ENCODE assay signal across 24 mouse cellular contexts in the genomic region with DNA sequence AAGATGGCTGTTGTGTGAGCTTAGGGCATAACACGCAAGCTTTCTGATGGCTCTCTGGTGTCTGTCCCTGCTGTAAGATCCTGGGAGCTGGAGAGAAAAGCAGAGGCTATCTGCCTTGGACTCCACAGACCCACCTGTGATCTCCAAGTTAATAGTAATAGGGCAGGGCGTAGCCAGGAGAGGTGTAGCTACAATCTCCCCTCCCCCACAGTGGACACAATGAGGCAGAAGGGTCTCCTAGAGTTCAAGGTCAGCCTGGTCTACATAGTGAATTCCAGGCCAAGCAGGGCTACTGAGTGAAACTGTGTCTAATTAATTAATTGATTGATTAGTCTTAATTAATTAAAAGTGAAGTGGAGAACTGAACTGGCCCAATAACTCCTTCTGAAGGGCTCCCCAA.
DNase-seq lines count a peak whose midpoint lies in the region; ATAC-seq and TF ChIP-seq lines count a peak whose summit lies in the region.
"Had no signal": no experiment of that assay in that cellular context is flagged by ENCODE, and none has a peak within 500 bp of the region (broad histone marks: within the 10 kb centered on the region; RNA-seq: fewer than 3 reads in every experiment).

No protein-coding gene starts in this region.

- peak overlapping the region; percentile 18; the same call in 1 of the 2 replicates for H3K4me3 ChIP-seq in E14TG2a.4 (replicated peaks; ENCODE audit: low read length)
- no peak overlapping the region for H3K4me3 ChIP-seq in neural tube, embryonic 15.5 days (replicated peaks)
- H3K4me3 ChIP-seq: embryonic facial prominence, embryonic 10.5 days; embryonic facial prominence, embryonic 12.5 days; forebrain, embryonic 13.5 days; forebrain, embryonic 15.5 days had no signal

- WGBS in neural tube, embryonic 15.5 days = 97% methylated on average over 2 of the region's 2 CpGs

- DNase-seq in ES-CJ7 (ENCODE audit: low read depth, low spot score) (peak; percentile 92), R1 (ENCODE audit: low read depth, low spot score) (peak; percentile 81)
- no peak for DNase-seq in ovary, adult 18-20 months (ENCODE audit: low spot score)
- no peak for DNase-seq in lung, postnatal 4 days
- DNase-seq: adrenal gland, adult 8-10 months; adrenal gland, postnatal 14 days; adrenal gland, postnatal 36 days; B cell, adult 2 months; cerebellum, adult 11-12 months; cerebellum, adult 2 months; cerebellum, adult 9-10 months; cerebellum, postnatal 10 days; cerebellum, postnatal 25 days; forebrain, postnatal 0 days had no signal

- H3K4me2 ChIP-seq in neural tube, embryonic 15.5 days = no peak overlapping the region
- H3K4me2 ChIP-seq: embryonic facial prominence, embryonic 12.5 days; forebrain, embryonic 13.5 days; forebrain, embryonic 15.5 days had no signal

- no peak for ATAC-seq in neural tube, embryonic 15.5 days (ENCODE audit: low FRiP score)
- ATAC-seq: activated CD4-positive, CD25-positive, alpha-beta regulatory T cell, adult 4 months; CD4-positive, CD25-positive, alpha-beta regulatory T cell, adult 4 months; forebrain, embryonic 13.5 days; forebrain, embryonic 15.5 days; forebrain, postnatal 0 days; Patski had no signal

- H3K9ac ChIP-seq in neural tube, embryonic 15.5 days (replicated peaks) = no peak overlapping the region
- H3K9ac ChIP-seq: embryonic facial prominence, embryonic 12.5 days; forebrain, embryonic 13.5 days; forebrain, embryonic 15.5 days; forebrain, postnatal 0 days had no signal

- no peak overlapping the region for H3K27ac ChIP-seq in neural tube, embryonic 15.5 days (replicated peaks)
- H3K27ac ChIP-seq: embryonic facial prominence, embryonic 10.5 days; embryonic facial prominence, embryonic 12.5 days; forebrain, embryonic 13.5 days had no signal

- no peaks in the 10 kb centered on the region for H3K9me3 ChIP-seq in E14TG2a.4 (ENCODE audit: low read length)
- H3K9me3 ChIP-seq in neural tube, embryonic 15.5 days (replicated peaks) = no peaks in the 10 kb centered on the region
- H3K9me3 ChIP-seq: embryonic facial prominence, embryonic 10.5 days; embryonic facial prominence, embryonic 12.5 days; forebrain, embryonic 13.5 days; forebrain, embryonic 15.5 days had no signal

- H3K27me3 ChIP-seq in E14TG2a.4 (ENCODE audit: insufficient read depth, low read length) = peaks cover 33% of the 10 kb centered on the region
- H3K27me3 ChIP-seq in neural tube, embryonic 15.5 days (replicated peaks) = peaks cover 6% of the 10 kb centered on the region; the same call in 1 of the 2 replicates
- H3K27me3 ChIP-seq: forebrain, embryonic 15.5 days; Patski had no signal

- peaks cover 81% of the 10 kb centered on the region for H3K4me1 ChIP-seq in E14TG2a.4 (replicated peaks; ENCODE audit: low read depth, low read length)
- H3K4me1 ChIP-seq in neural tube, embryonic 15.5 days = peaks cover 18% of the 10 kb centered on the region

- TF ChIP-seq CTCF in E14TG2a.4 (conservative IDR thresholded peaks at IDR 0.05; ENCODE audit: low read length) = no peak

- no peaks in the 10 kb centered on the region for H3K36me3 ChIP-seq in E14TG2a.4 (ENCODE audit: insufficient read depth, low read length)
- no peaks in the 10 kb centered on the region for H3K36me3 ChIP-seq in neural tube, embryonic 15.5 days
- H3K36me3 ChIP-seq: embryonic facial prominence, embryonic 10.5 days; embryonic facial prominence, embryonic 12.5 days; forebrain, embryonic 15.5 days; G1E had no signal

Comparison
In these comparisons a context has a peak if more than half of its experiments do, and no peak if none do; other contexts are left out.
1. DNase-seq: peak in ES-CJ7 (single experiment) and R1 (single experiment); none in ovary, adult 18-20 months (single experiment) and lung, postnatal 4 days (0 of 2).